Mouse (Mus musculus) hematopoietic multipotent progenitor cell, adult 10-12 weeks (in vitro differentiated cells): ENCODE results near the gene Pold2. TPM values are rescaled to one million over a fixed set of nuclear protein-coding genes. Genes with fewer than 3 reads are reported as not detected.

Source experiments
- polyA plus RNA-seq: library from polyadenylated mRNA; stranded (reverse); fragments of >175 nt; gene quantifications from 2 replicates; pipeline ENCODE4 v1.2.3, GENCODE M21; 2012; ENCODE audit warnings: low replicate concordance

Gene Pold2
- 215 and 262 TPM in 2 replicates for polyA plus RNA-seq

GRCm38 (mm10) chr11:5877921-5878526, at the start of gene Pold2:
Gene Pold2 (minus strand): TSS chr11:5878292.

GRCm38 (mm10) chr11:5898531-5898930, 20.4 kb upstream of the Pold2 start, which contains the start of gene Myl7:
Gene Myl7 (minus strand): TSS chr11:5898782.

GRCm38 (mm10) chr11:5861678-5862393, 16.3 kb downstream of the Pold2 start, which contains the start of gene Aebp1:
Gene Aebp1 (plus strand): TSS chr11:5861947.

GRCm38 (mm10) chr11:5837251-5838246, 40.5 kb downstream of the Pold2 start, which contains the start of gene Polm:
Gene Polm (minus strand): TSS chr11:5838016.

Other genes with a start within 250 kb of the Pold2 start
- 89.1 and 159 TPM in 2 replicates for gene Mrps24, start 162.6 kb downstream of the Pold2 start, polyA plus RNA-seq
- gene Urgcp, start 115.9 kb downstream of the Pold2 start, polyA plus RNA-seq = 9.2 and 10.9 TPM in 2 replicates
- 195 and 215 TPM in 2 replicates for gene Dbnl, start 89.8 kb downstream of the Pold2 start, polyA plus RNA-seq
- gene Pgam2, start 74.6 kb downstream of the Pold2 start, polyA plus RNA-seq = 0.44 TPM in 1 of 2 replicates, not detected in the other
- gene Polm, start 40.3 kb downstream of the Pold2 start, polyA plus RNA-seq = 50.1 and 80.9 TPM in 2 replicates
- gene Aebp1, start 16.3 kb downstream of the Pold2 start, polyA plus RNA-seq = 0.48 and 0.84 TPM in 2 replicates
- not detected in 2 replicates for gene Myl7, start 20.5 kb upstream of the Pold2 start, polyA plus RNA-seq
- gene Gck, start 71.8 kb upstream of the Pold2 start, polyA plus RNA-seq = not detected in 2 replicates
- 9.0 and 10.0 TPM in 2 replicates for gene Ykt6, start 77.4 kb upstream of the Pold2 start, polyA plus RNA-seq
- gene Camk2b, start 188.1 kb upstream of the Pold2 start, polyA plus RNA-seq = 0.30 and 0.88 TPM in 2 replicates